Mouse (Mus musculus): ENCODE results near the gene Adh7.

DNA sequence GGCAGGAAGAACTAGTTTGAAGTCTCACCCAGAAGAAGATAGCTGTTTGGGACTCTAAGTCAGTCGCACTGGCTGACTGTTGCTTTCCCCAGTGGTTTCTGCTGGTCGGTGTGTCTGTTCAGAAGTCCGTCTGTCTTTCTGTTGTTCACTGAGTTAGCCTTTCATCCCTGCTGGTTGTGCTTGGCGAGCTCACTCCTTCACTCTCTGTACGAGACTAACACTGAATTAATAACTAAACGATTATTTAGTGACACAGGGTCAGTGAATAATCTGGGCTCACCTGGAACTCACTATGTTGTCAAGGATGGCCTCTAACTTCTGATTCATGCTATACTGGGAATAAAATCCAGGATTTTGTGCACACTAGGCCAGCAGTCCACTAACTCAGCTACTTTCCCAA is 21.9 kb downstream of the Adh7 start:
- TF ChIP-seq CTCF (IDR thresholded peaks at IDR 0.05) (no peak), EP300 (IDR thresholded peaks at IDR 0.05) (no peak)
